Mouse (Mus musculus) neural tube, embryonic 12.5 days (tissue): ENCODE results near the gene Slc8b1. TPM values are rescaled to one million over a fixed set of nuclear protein-coding genes. Genes with fewer than 3 reads are reported as not detected.
A peak's percentile ranks its signal among the peaks of the same experiment; 100 is the strongest.

ENCODE experiments used
- ATAC-seq: fragments of 200-750 bp; cut with Nextera tagmentation; 2 replicates; pipeline ENCODE4 v1.8.0; 2017; ENCODE audit warnings: low read depth, mild to moderate bottlenecking, moderate TSS enrichment, moderate library complexity; ENCODE audit not compliant: low FRiP score
- H3K27ac ChIP-seq: fragments of 300-500 bp; sonication (generic); 2 replicates; pipeline ENCODE4 v1.5.1; 2016
- H3K27me3 ChIP-seq: fragments of 300-500 bp; sonication (generic); replicated peaks from 2 replicates; pipeline ENCODE4 v1.6.1; 2016; ENCODE audit warnings: mild to moderate bottlenecking
- H3K36me3 ChIP-seq: fragments of 300-500 bp; sonication (generic); 2 replicates; pipeline ENCODE4 v1.6.1; 2016; ENCODE audit warnings: mild to moderate bottlenecking
- H3K4me1 ChIP-seq: fragments of 300-500 bp; sonication (generic); 2 replicates; pipeline ENCODE4 v1.6.1; 2016
- H3K4me2 ChIP-seq: fragments of 300-500 bp; sonication (generic); replicated peaks from 2 replicates; pipeline ENCODE4 v1.6.1; 2016; ENCODE audit warnings: mild to moderate bottlenecking
- H3K4me3 ChIP-seq: fragments of 300-500 bp; sonication (generic); 2 replicates; pipeline ENCODE4 v1.5.1; 2016
- H3K9ac ChIP-seq: fragments of 300-500 bp; sonication (generic); 2 replicates; pipeline ENCODE4 v1.6.1; 2016; ENCODE audit warnings: mild to moderate bottlenecking
- H3K9me3 ChIP-seq: fragments of 300-500 bp; sonication (generic); 2 replicates; pipeline ENCODE4 v1.6.1; 2016; ENCODE audit warnings: mild to moderate bottlenecking
- WGBS: fragments of 180-500 bp; shearing (Covaris S2); methylation state at CpG from one replicate; pipeline ENCODE4 v1.1.7; 2016; 5-methylcytosine and 5-hydroxymethylcytosine counted together
- polyA plus RNA-seq: library from polyadenylated mRNA; unstranded; fragments of >200 nt; fragmentation: Nextera tagmentation; extraction: Ambion mirVana; gene quantifications from 2 replicates; pipeline ENCODE4 v1.2.1, GENCODE M21; 2016

Gene Slc8b1
- polyA plus RNA-seq, 1 experiment from 2014 or later = 6.9 TPM

GRCm38 (mm10) chr5:120514031-120514677 lies 3.2 kb downstream of the Slc8b1 start:
- no peak for ATAC-seq
- Histone ChIP-seq H3K4me1 (peaks cover 42% of the 10 kb centered on the region), H3K27ac (no peak overlapping the region), H3K27me3 (peaks cover 7% of the 10 kb centered on the region; the same call in 1 of the 2 replicates), H3K4me2 (no peak overlapping the region; the same call in 1 of the 2 replicates), H3K4me3 (no peak overlapping the region), H3K36me3 (no peaks in the 10 kb centered on the region), H3K9ac (no peak overlapping the region), H3K9me3 (no peaks in the 10 kb centered on the region)
- WGBS = 83% methylated on average over 9 of the region's 9 CpGs

- no peak overlapping the region for H3K27ac ChIP-seq
- no peak for ATAC-seq
Observed at GRCm38 (mm10) chr5:120514754-120515153, 3.8 kb downstream of the Slc8b1 start.

GRCm38 (mm10) chr5:120515451-120515850 lies 4.5 kb downstream of the Slc8b1 start:
- WGBS = 82% methylated on average over 7 of the region's 7 CpGs
- Histone ChIP-seq H3K27ac (no peak overlapping the region), H3K4me2 (0 out of 2 replicates have a peak overlapping the region, but pooled peaks have one; percentile 0), H3K27me3 (peaks cover 7% of the 10 kb centered on the region; the same call in 1 of the 2 replicates), H3K4me1 (peaks cover 38% of the 10 kb centered on the region), H3K36me3 (no peaks in the 10 kb centered on the region), H3K4me3 (no peak overlapping the region), H3K9ac (no peak overlapping the region), H3K9me3 (no peaks in the 10 kb centered on the region)
- ATAC-seq = no peak

More at GRCm38 (mm10) chr5:120514754-120515153, 3.8 kb downstream of the Slc8b1 start:
- WGBS = 31% methylated on average over 4 of the region's 4 CpGs
- Histone ChIP-seq H3K4me1 (peaks cover 42% of the 10 kb centered on the region), H3K4me3 (no peak overlapping the region), H3K9me3 (no peaks in the 10 kb centered on the region), H3K36me3 (no peaks in the 10 kb centered on the region), H3K27me3 (peaks cover 7% of the 10 kb centered on the region; the same call in 1 of the 2 replicates), H3K9ac (no peak overlapping the region), H3K4me2 (0 out of 2 replicates have a peak overlapping the region, but pooled peaks have one; percentile 0)

- H3K4me2 ChIP-seq = no peak overlapping the region
- 61% methylated on average over 15 of the region's 15 CpGs for WGBS
- H3K9me3 ChIP-seq = no peaks in the 10 kb centered on the region
- H3K9ac ChIP-seq = no peak overlapping the region
- peaks cover 31% of the 10 kb centered on the region for H3K4me1 ChIP-seq
- no peak for ATAC-seq
- H3K27ac ChIP-seq = no peak overlapping the region
- no peaks in the 10 kb centered on the region for H3K36me3 ChIP-seq
- H3K4me3 ChIP-seq = no peak overlapping the region
- peaks cover 7% of the 10 kb centered on the region; the same call in 1 of the 2 replicates for H3K27me3 ChIP-seq
Observed at GRCm38 (mm10) chr5:120516221-120516984, 5.4 kb downstream of the Slc8b1 start.

GRCm38 (mm10) chr5:120517552-120517951 lies 6.6 kb downstream of the Slc8b1 start:
- Histone ChIP-seq H3K27me3 (no peaks in the 10 kb centered on the region), H3K27ac (no peak overlapping the region), H3K36me3 (no peaks in the 10 kb centered on the region), H3K9ac (no peak overlapping the region), H3K4me3 (no peak overlapping the region), H3K9me3 (no peaks in the 10 kb centered on the region), H3K4me1 (peaks cover 30% of the 10 kb centered on the region), H3K4me2 (no peak overlapping the region)
- WGBS = 50% methylated on average over 9 of the region's 9 CpGs
- no peak for ATAC-seq

- Histone ChIP-seq H3K9ac (no peak overlapping the region), H3K27me3 (no peaks in the 10 kb centered on the region), H3K4me2 (no peak overlapping the region), H3K9me3 (no peaks in the 10 kb centered on the region), H3K4me3 (no peak overlapping the region), H3K4me1 (peaks cover 2% of the 10 kb centered on the region; the same call in 1 of the 2 replicates), H3K36me3 (no peaks in the 10 kb centered on the region), H3K27ac (no peak overlapping the region)
- no peak for ATAC-seq
- WGBS = 78% methylated on average over 3 of the region's 3 CpGs
Observed at GRCm38 (mm10) chr5:120522649-120523048, 11.7 kb downstream of the Slc8b1 start.

GRCm38 (mm10) chr5:120524736-120525135 lies 13.8 kb downstream of the Slc8b1 start:
- ATAC-seq = no peak
- no peak overlapping the region for H3K4me2 ChIP-seq
- no peaks in the 10 kb centered on the region for H3K9me3 ChIP-seq
- H3K36me3 ChIP-seq = no peaks in the 10 kb centered on the region
- no peak overlapping the region for H3K27ac ChIP-seq
- no peaks in the 10 kb centered on the region for H3K4me1 ChIP-seq
- H3K27me3 ChIP-seq = no peaks in the 10 kb centered on the region
- no peak overlapping the region for H3K9ac ChIP-seq
- H3K4me3 ChIP-seq = no peak overlapping the region
- WGBS = 91% methylated on average over 2 of the region's 2 CpGs

- WGBS = 34% methylated on average over 5 of the region's 5 CpGs
- H3K4me3 ChIP-seq = no peak overlapping the region
- ATAC-seq = no peak
- no peaks in the 10 kb centered on the region for H3K36me3 ChIP-seq
- no peaks in the 10 kb centered on the region for H3K4me1 ChIP-seq
- no peak overlapping the region for H3K4me2 ChIP-seq
- no peak overlapping the region for H3K27ac ChIP-seq
- no peaks in the 10 kb centered on the region for H3K27me3 ChIP-seq
- no peak overlapping the region for H3K9ac ChIP-seq
- no peaks in the 10 kb centered on the region for H3K9me3 ChIP-seq
Observed at GRCm38 (mm10) chr5:120525737-120526136, 14.8 kb downstream of the Slc8b1 start.

- Histone ChIP-seq H3K9ac (no peak overlapping the region), H3K36me3 (no peaks in the 10 kb centered on the region), H3K27ac (no peak overlapping the region), H3K4me1 (no peaks in the 10 kb centered on the region), H3K4me2 (no peak overlapping the region), H3K4me3 (no peak overlapping the region), H3K9me3 (no peaks in the 10 kb centered on the region), H3K27me3 (no peaks in the 10 kb centered on the region)
- ATAC-seq = no peak
- 64% methylated on average over 11 of the region's 11 CpGs for WGBS
Observed at GRCm38 (mm10) chr5:120526311-120526710, 15.3 kb downstream of the Slc8b1 start.

- Histone ChIP-seq H3K4me1 (no peaks in the 10 kb centered on the region), H3K4me3 (no peak overlapping the region), H3K9ac (no peak overlapping the region), H3K4me2 (no peak overlapping the region), H3K36me3 (no peaks in the 10 kb centered on the region), H3K27ac (no peak overlapping the region), H3K27me3 (no peaks in the 10 kb centered on the region), H3K9me3 (no peaks in the 10 kb centered on the region)
- WGBS = 90% methylated on average over 16 of the region's 20 CpGs
- no peak for ATAC-seq
Observed at GRCm38 (mm10) chr5:120527296-120527964, 16.5 kb downstream of the Slc8b1 start.

- H3K9ac ChIP-seq = no peak overlapping the region
- no peak overlapping the region for H3K4me3 ChIP-seq
- peaks cover 18% of the 10 kb centered on the region for H3K4me1 ChIP-seq
- no peaks in the 10 kb centered on the region for H3K36me3 ChIP-seq
- WGBS = 90% methylated on average over 8 of the region's 8 CpGs
- no peak overlapping the region for H3K4me2 ChIP-seq
- H3K27me3 ChIP-seq = no peaks in the 10 kb centered on the region
- ATAC-seq = no peak
- H3K9me3 ChIP-seq = no peaks in the 10 kb centered on the region
- no peak overlapping the region for H3K27ac ChIP-seq
Observed at GRCm38 (mm10) chr5:120531631-120532030, 20.7 kb downstream of the Slc8b1 start.

- peak overlapping the region; percentile 2; the same call in 1 of the 2 replicates for H3K4me2 ChIP-seq
- ATAC-seq = peak; percentile 58
- no peaks in the 10 kb centered on the region for H3K27me3 ChIP-seq
- no peak overlapping the region for H3K9ac ChIP-seq
- H3K4me1 ChIP-seq = peaks cover 18% of the 10 kb centered on the region
- H3K36me3 ChIP-seq = peaks cover 16% of the 10 kb centered on the region
- H3K27ac ChIP-seq = no peak overlapping the region
- no peaks in the 10 kb centered on the region for H3K9me3 ChIP-seq
- WGBS = 14% methylated on average over 15 of the region's 15 CpGs
- H3K4me3 ChIP-seq = no peak overlapping the region
Observed at GRCm38 (mm10) chr5:120534071-120534685, 23.2 kb downstream of the Slc8b1 start.
